Mouse (Mus musculus) stomach, adult 2 months (tissue): ENCODE data around the gene Pdzk1ip1. TPM values are rescaled to one million over a fixed set of nuclear protein-coding genes. Genes with fewer than 3 reads are reported as not detected.

Experiments
- polyA plus RNA-seq: library from polyadenylated mRNA; depleted of rRNA; stranded (reverse); fragments of >200 nt; gene quantifications from 2 replicates; pipeline ENCODE4 v1.2.3, GENCODE M21; 2012; rRNA removed

Gene Pdzk1ip1
- polyA plus RNA-seq = 150 and 228 TPM in 2 replicates

DNA sequence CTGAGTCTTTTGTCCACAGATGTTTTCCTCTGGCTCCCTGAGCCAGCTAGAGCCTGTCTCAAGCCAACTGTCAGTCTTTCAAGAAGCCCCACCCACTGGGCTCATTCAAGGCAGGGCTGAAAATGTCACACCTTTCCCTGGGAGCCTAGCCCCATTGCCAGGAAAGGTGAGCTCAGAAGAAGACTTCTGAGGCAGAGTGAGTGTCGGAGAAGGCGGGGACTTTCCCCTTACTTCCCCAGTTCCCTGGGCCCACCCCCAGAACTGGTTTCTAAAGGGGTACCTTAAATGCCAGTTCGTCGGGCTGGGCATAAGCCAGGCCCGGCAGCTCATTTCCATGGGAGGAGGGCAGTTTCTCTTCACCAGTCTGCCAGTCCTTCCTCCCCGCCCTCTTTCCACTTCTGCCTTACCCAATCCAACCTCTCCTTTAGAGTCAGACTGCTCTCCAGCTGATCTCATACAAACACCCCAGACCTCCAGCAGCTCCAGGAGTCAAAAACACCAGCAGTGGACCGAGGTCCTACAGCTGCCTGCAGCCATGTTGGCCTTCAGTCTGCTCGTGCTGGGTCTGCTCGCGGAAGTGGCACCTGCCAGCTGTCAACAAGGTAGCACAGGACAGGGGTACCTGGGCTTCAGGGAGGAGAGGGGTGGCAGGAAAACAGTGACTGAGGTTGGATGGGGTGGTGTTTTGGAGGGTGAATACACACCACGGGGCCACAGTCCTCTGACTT lies at the start of gene Pdzk1ip1:
Pdzk1ip1 (plus strand) TSS at position 98 of the 728 bp plus-strand sequence.

DNA sequence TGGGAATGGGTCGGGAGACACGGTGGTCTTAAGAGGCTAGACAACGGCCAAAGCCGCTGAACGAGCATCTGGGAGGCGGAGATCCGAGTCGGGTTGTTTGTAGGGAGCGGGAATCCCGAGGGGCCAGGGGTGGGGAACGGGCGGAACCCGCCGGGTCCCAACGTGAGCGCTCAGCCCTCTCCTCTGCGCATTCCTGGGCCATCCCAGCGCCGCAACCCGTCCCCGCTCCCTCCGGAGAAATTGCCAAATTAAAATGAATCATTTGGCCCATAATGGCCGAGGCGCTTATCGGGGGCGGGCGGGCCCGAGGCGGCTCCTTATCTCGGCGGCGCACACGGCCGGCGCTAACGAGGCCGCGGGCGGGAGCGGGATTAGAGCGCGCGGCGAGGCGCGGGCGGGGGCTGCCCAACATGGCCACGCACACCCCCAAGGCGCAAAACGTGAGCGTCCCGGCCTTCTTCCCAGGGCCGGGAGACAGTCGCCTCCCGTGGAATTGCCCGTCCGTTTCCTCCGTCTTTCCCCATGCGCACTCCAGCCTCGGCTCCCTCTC lies 32.1 kb upstream of the Pdzk1ip1 start, which contains the start of gene Tal1:
Tal1 (plus strand) TSS at position 56 of the 550 bp plus-strand sequence.

DNA sequence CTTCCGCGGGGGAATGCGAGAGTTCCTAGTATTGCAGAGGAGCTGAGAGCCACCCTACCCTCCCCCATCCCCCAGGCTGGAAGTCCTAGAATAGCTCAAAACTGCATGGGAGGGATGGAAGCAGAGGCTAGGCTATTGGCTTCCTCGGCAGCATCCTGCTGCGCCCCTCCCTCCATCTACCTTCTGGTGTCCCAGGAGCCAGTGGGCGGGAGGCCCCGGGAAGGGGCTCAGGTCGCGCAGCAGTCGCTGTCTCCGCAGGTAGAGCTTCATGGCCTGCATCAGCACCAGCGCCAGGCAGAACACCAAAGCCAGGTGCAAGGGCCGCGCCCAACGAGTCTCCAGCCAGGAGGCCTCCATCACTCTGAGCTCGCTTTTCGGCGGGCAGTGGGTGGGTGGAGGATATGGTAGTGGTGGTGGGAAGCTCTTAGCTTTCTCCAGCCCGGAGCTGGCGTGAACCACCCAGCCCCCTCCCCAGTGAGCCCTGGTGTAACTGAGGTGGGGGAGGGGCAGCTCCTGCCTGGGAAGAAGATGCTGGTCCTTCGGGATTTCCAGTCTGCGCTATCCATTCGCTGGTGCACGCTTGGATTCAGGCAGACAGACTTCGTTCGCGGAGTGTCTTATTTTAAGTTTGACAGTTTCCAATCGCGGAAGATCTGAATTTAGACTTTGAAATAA lies 45.2 kb downstream of the Pdzk1ip1 start, which contains the start of gene Cyp4x1:
Cyp4x1 (minus strand) TSS at position 661 of the 675 bp plus-strand sequence.

Other genes starting within 250 kb of the Pdzk1ip1 start
- gene Foxd2, start 179.8 kb upstream of the Pdzk1ip1 start, polyA plus RNA-seq = 0.20 and 0.30 TPM in 2 replicates
- gene Foxe3, start 162.7 kb upstream of the Pdzk1ip1 start, polyA plus RNA-seq = not detected in 2 replicates
- gene Cmpk1, start 101.5 kb upstream of the Pdzk1ip1 start, polyA plus RNA-seq = 15.0 and 24.8 TPM in 2 replicates
- gene Stil, start 88.5 kb upstream of the Pdzk1ip1 start, polyA plus RNA-seq = 0.17 and 0.27 TPM in 2 replicates
- gene Tal1, start 32.3 kb upstream of the Pdzk1ip1 start, polyA plus RNA-seq = 0.97 and 1.5 TPM in 2 replicates
- gene Cyp4x1, start 45.6 kb downstream of the Pdzk1ip1 start, polyA plus RNA-seq = 0.06 and 0.08 TPM in 2 replicates
- not detected in 2 replicates for gene Cyp4a29, start 153.4 kb downstream of the Pdzk1ip1 start, polyA plus RNA-seq
- 0.02 TPM in 1 of 2 replicates, not detected in the other for gene Cyp4a12a, start 210.3 kb downstream of the Pdzk1ip1 start, polyA plus RNA-seq